In genomic region chr11:76398798-76399586, GRCm38 (mm10) we compare ENCODE assay signal across 8 mouse cellular contexts. TPM values are rescaled to one million over a fixed set of nuclear protein-coding genes. Genes with fewer than 3 reads are reported as not detected.
DNase-seq lines count a peak whose midpoint lies in the region; ATAC-seq and TF ChIP-seq lines count a peak whose summit lies in the region.

Nxn (minus strand) TSS chr11:76399140.

- H3K27me3 ChIP-seq in CH12.LX (replicated peaks): no peaks in the 10 kb centered on the region
- H3K27me3 ChIP-seq in heart, embryonic 15.5 days: no peaks in the 10 kb centered on the region
- no peaks in the 10 kb centered on the region for H3K27me3 ChIP-seq in neural tube, embryonic 14.5 days (ENCODE audit: control insufficient read depth, insufficient read depth, low read length)

- peak; percentile 52 for TF ChIP-seq POLR2A in CH12.LX (IDR thresholded peaks at IDR 0.05; ENCODE audit: low read depth, low read length)

- H3K9ac ChIP-seq in CH12.LX (ENCODE audit: insufficient read depth, low read depth): peak within 1 kb of the TSS; percentile 56
- H3K9ac ChIP-seq in heart, embryonic 15.5 days: peak within 1 kb of the TSS; percentile 72
- peak within 1 kb of the TSS; percentile 72 for H3K9ac ChIP-seq in neural tube, embryonic 14.5 days (replicated peaks; ENCODE audit: low read depth, low read length)

- in situ Hi-C loops in CH12.LX (cut with MboI; ENCODE audit: low pct_ligation_motif_present, low pct_unique_long_range_greater_than_20kb, low sequenced_read_pairs): no loop called here

- H3K4me1 ChIP-seq in CH12.LX (ENCODE audit: control insufficient read depth in 1 of 2, insufficient read depth in 2 of 2): peaks cover 0 to 32% of the 10 kb centered on the region in 2 experiments; a peak in 2 of 4 replicates
- peaks cover 16% of the 10 kb centered on the region for H3K4me1 ChIP-seq in heart, embryonic 15.5 days (replicated peaks)
- peaks cover 9% of the 10 kb centered on the region for H3K4me1 ChIP-seq in neural tube, embryonic 14.5 days (ENCODE audit: control insufficient read depth, insufficient read depth, low read length)

- peak within 1 kb of the TSS; percentile 98 for H3K4me2 ChIP-seq in CH12.LX (ENCODE audit: insufficient read depth, low read depth, poor library complexity, severe bottlenecking)
- peak within 1 kb of the TSS; percentile 92 for H3K4me2 ChIP-seq in heart, embryonic 15.5 days
- peak within 1 kb of the TSS; percentile 96 for H3K4me2 ChIP-seq in neural tube, embryonic 14.5 days (ENCODE audit: low read depth, low read length)

- peak; percentile 87 for DNase-seq in CH12.LX (ENCODE audit: extremely low read depth)
- DNase-seq in c-Kit-negative CD71-positive TER-119-positive erythroid progenitor cells, embryonic 14.5 days (ENCODE audit: low read depth, low spot score): peak; percentile 76
- DNase-seq in fibroblast of lung, adult 2 months (ENCODE audit: low read depth): peak; percentile 64
- peak; percentile 95 to 96 for DNase-seq in kidney, postnatal 25 days
- peak; percentile 92 to 93 for DNase-seq in lung, adult 18-20 months
- DNase-seq in testis, postnatal 10 days (ENCODE audit: low spot score): peak; percentile 96

- no peaks in the 10 kb centered on the region for H3K36me3 ChIP-seq in CH12.LX (replicated peaks in 1 of 2; ENCODE audit: control insufficient read depth in 1 of 2, insufficient read depth in 1 of 2, low read length in 1 of 2)
- no peaks in the 10 kb centered on the region for H3K36me3 ChIP-seq in heart, embryonic 15.5 days
- H3K36me3 ChIP-seq in neural tube, embryonic 14.5 days (ENCODE audit: control insufficient read depth, insufficient read depth, low read length): no peaks in the 10 kb centered on the region

- peak; percentile 93 for ATAC-seq in heart, embryonic 15.5 days (replicated peaks; ENCODE audit: insufficient number of reproducible peaks, insufficient read depth, low FRiP score, low read depth)
- ATAC-seq in neural tube, embryonic 14.5 days (ENCODE audit: low read depth): peak; percentile 84

- peak in 1 of 2 experiments; percentile 53; a peak in 2 of 4 replicates for TF ChIP-seq CTCF in CH12.LX (conservative IDR thresholded peaks at IDR 0.05 in 1 of 2, IDR thresholded peaks at IDR 0.05 in 1 of 2; ENCODE audit: low read depth in 2 of 2, low read length in 2 of 2)

- WGBS in heart, embryonic 15.5 days: under 1% methylated on average over 64 of the region's 70 CpGs
- WGBS in neural tube, embryonic 14.5 days: 0% methylated on average over 44 of the region's 70 CpGs

- peak within 1 kb of the TSS; percentile 70 to 87 (median 74) for H3K4me3 ChIP-seq in CH12.LX (replicated peaks in 1 of 3; ENCODE audit: low read depth in 2 of 3, low read length in 2 of 3, poor library complexity in 1 of 3)
- H3K4me3 ChIP-seq in heart, embryonic 15.5 days: peak within 1 kb of the TSS; percentile 75
- peak within 1 kb of the TSS; percentile 87 for H3K4me3 ChIP-seq in neural tube, embryonic 14.5 days (ENCODE audit: low read depth, low read length)

- dilution Hi-C loops in CH12.LX (cut with MboI; ENCODE audit: extremely low pct_ligation_motif_present, extremely low pct_unique_long_range_greater_than_20kb, low sequenced_read_pairs): no loop called here

- no peak for TF ChIP-seq RAD21 in CH12.LX (IDR thresholded peaks at IDR 0.05; ENCODE audit: low read depth, low read length)

- no peaks in the 10 kb centered on the region for H3K9me3 ChIP-seq in CH12.LX (replicated peaks; ENCODE audit: low read length)
- no peaks in the 10 kb centered on the region for H3K9me3 ChIP-seq in heart, embryonic 15.5 days (replicated peaks)
- no peaks in the 10 kb centered on the region for H3K9me3 ChIP-seq in neural tube, embryonic 14.5 days (ENCODE audit: control insufficient read depth, low read length)

- no peak within 1 kb of the TSS for H3K27ac ChIP-seq in CH12.LX (ENCODE audit: insufficient read depth, low read depth)
- peak within 1 kb of the TSS; percentile 86 for H3K27ac ChIP-seq in heart, embryonic 15.5 days
- peak within 1 kb of the TSS; percentile 86 for H3K27ac ChIP-seq in neural tube, embryonic 14.5 days (ENCODE audit: low read depth, low read length)

- no peak for TF ChIP-seq EP300 in CH12.LX (IDR thresholded peaks at IDR 0.05; ENCODE audit: low read length)

- no peaks in the 10 kb centered on the region; the same call in 1 of the 2 replicates for H3K79me2 ChIP-seq in CH12.LX (replicated peaks; ENCODE audit: control insufficient read depth, extremely low read depth, insufficient read depth, poor library complexity, severe bottlenecking)

TF ChIP-seq in CH12.LX, 34 proteins besides CTCF, POLR2A, EP300 and RAD21:
- no peak for TF ChIP-seq ZNF384 (IDR thresholded peaks at IDR 0.05; ENCODE audit: low read depth, low read length)
- no peak for TF ChIP-seq MYC (IDR thresholded peaks at IDR 0.05; ENCODE audit: low read depth, low read length)
- TF ChIP-seq MEF2A (IDR thresholded peaks at IDR 0.05; ENCODE audit: borderline replicate concordance, low read depth, low read length): peak; percentile 39; the same call in 1 of the 2 replicates
- TF ChIP-seq UBTF (IDR thresholded peaks at IDR 0.05; ENCODE audit: low read depth, low read length): peak; percentile 81
- no peak for TF ChIP-seq JUN (IDR thresholded peaks at IDR 0.05; ENCODE audit: insufficient read depth, low read depth, low read length)
- TF ChIP-seq KAT2A (IDR thresholded peaks at IDR 0.05; ENCODE audit: insufficient replicate concordance, low read length): no peak
- peak; percentile 71; the same call in 1 of the 2 replicates for TF ChIP-seq SIN3A (IDR thresholded peaks at IDR 0.05; ENCODE audit: low read length)
- TF ChIP-seq CHD1 (IDR thresholded peaks at IDR 0.05; ENCODE audit: low read depth, low read length): no peak
- TF ChIP-seq IRF4 (IDR thresholded peaks at IDR 0.05; ENCODE audit: low read depth, low read length): peak; percentile 24; the same call in 1 of the 2 replicates
- peak; percentile 4; the same call in 1 of the 2 replicates for TF ChIP-seq SMC3 (IDR thresholded peaks at IDR 0.05; ENCODE audit: low read depth, low read length)
- no peak for TF ChIP-seq ETS1 (conservative IDR thresholded peaks at IDR 0.05; ENCODE audit: low read depth, low read length)
- TF ChIP-seq MXI1 (IDR thresholded peaks at IDR 0.05; ENCODE audit: low read depth, low read length): peak; percentile 77; the same call in 1 of the 2 replicates
- no peak for TF ChIP-seq E2F4 (IDR thresholded peaks at IDR 0.05; ENCODE audit: insufficient replicate concordance, low read depth, low read length)
- no peak; the same call in 1 of the 2 replicates for TF ChIP-seq ELF1 (IDR thresholded peaks at IDR 0.05; ENCODE audit: low read depth, low read length)
- TF ChIP-seq TCF12 (IDR thresholded peaks at IDR 0.05; ENCODE audit: low read depth, low read length): no peak; the same call in 1 of the 2 replicates
- no peak for TF ChIP-seq BHLHE40 (IDR thresholded peaks at IDR 0.05; ENCODE audit: low read depth, low read length)
- peak; percentile 81 for TF ChIP-seq MAZ (IDR thresholded peaks at IDR 0.05; ENCODE audit: low read depth, low read length)
- no peak for TF ChIP-seq USF1 (IDR thresholded peaks at IDR 0.05; ENCODE audit: low read depth, low read length)
- no peak for TF ChIP-seq POLR2AphosphoS2 (IDR thresholded peaks at IDR 0.05; ENCODE audit: low read depth, low read length)
- no peak for TF ChIP-seq MAFK (IDR thresholded peaks at IDR 0.05; ENCODE audit: insufficient replicate concordance, low read length)
- TF ChIP-seq PAX5 (IDR thresholded peaks at IDR 0.05; ENCODE audit: low read length): no peak
- no peak for TF ChIP-seq JUND (conservative IDR thresholded peaks at IDR 0.05; ENCODE audit: low read depth, low read length)
- TF ChIP-seq HCFC1 (IDR thresholded peaks at IDR 0.05; ENCODE audit: low read depth, low read length): no peak
- TF ChIP-seq RCOR1 (conservative IDR thresholded peaks at IDR 0.05; ENCODE audit: low read depth, low read length): no peak
- TF ChIP-seq CHD2 (IDR thresholded peaks at IDR 0.05; ENCODE audit: low read length): no peak
- TF ChIP-seq NELFE (IDR thresholded peaks at IDR 0.05; ENCODE audit: low read depth, low read length): 0 out of 2 replicates have a peak, but pooled peaks have one; percentile 30
- no peak for TF ChIP-seq GABPA (IDR thresholded peaks at IDR 0.05; ENCODE audit: insufficient replicate concordance, low read depth, low read length)
- TF ChIP-seq MAX (IDR thresholded peaks at IDR 0.05; ENCODE audit: low read length): no peak
- peak; percentile 81 for TF ChIP-seq NRF1 (IDR thresholded peaks at IDR 0.05; ENCODE audit: low read depth, low read length)
- TF ChIP-seq TBP (conservative IDR thresholded peaks at IDR 0.05; ENCODE audit: low read depth, low read length): no peak
- no peak for TF ChIP-seq ZMIZ1 (IDR thresholded peaks at IDR 0.05; ENCODE audit: low read depth, low read length)
TF ChIP-seq in CH12.LX: peak in this region for 9.

RNA-seq across cellular contexts. Expression of gene Nxn, which starts in this region (rescaled TPM):
- total RNA-seq in CH12.LX (2012; rRNA removed): 16.5 and 19.2 TPM in 2 replicates
- 12.9 and 15.3 TPM in 2 replicates for total RNA-seq in CH12.LX (2014; rRNA removed)
- 24.8 and 25.0 TPM in 2 replicates for polyA plus RNA-seq in CH12.LX (2012; ENCODE audit: insufficient read length, low read depth)
- polyA plus RNA-seq in heart, embryonic 15.5 days (2015; fragmentation: Nextera tagmentation; extraction: Ambion mirVana): 18.6 and 26.0 TPM in 2 replicates
- 23.5 and 34.7 TPM in 2 replicates for polyA plus RNA-seq in neural tube, embryonic 14.5 days (2014; fragmentation: Nextera tagmentation; extraction: Ambion mirVana)
